Mouse (Mus musculus) embryonic facial prominence, embryonic 13.5 days (tissue): ENCODE results near the gene Timp3. TPM values are rescaled to one million over a fixed set of nuclear protein-coding genes. Genes with fewer than 3 reads are reported as not detected.

Source experiments
- ATAC-seq: fragments of 200-750 bp; cut with Nextera tagmentation; 2 replicates; pipeline ENCODE4 v1.8.0; 2017; ENCODE audit warnings: low read depth; ENCODE audit not compliant: insufficient number of reproducible peaks, insufficient read depth, low FRiP score, low TSS enrichment
- H3K27ac ChIP-seq: fragments of 300-500 bp; sonication (generic); 2 replicates; pipeline ENCODE4 v1.5.1; 2015; ENCODE audit warnings: moderate library complexity, mild to moderate bottlenecking, inconsistent platforms
- H3K27me3 ChIP-seq: fragments of 300-500 bp; sonication (generic); 2 replicates; pipeline ENCODE4 v1.6.1; 2015; ENCODE audit warnings: mild to moderate bottlenecking, inconsistent platforms
- H3K36me3 ChIP-seq: fragments of 300-500 bp; sonication (generic); 2 replicates; pipeline ENCODE4 v1.6.1; 2015; ENCODE audit warnings: mild to moderate bottlenecking, inconsistent platforms
- H3K4me1 ChIP-seq: fragments of 300-500 bp; sonication (generic); 2 replicates; pipeline ENCODE4 v1.6.1; 2015; ENCODE audit warnings: inconsistent platforms
- H3K4me2 ChIP-seq: fragments of 300-500 bp; sonication (generic); 2 replicates; pipeline ENCODE4 v1.6.1; 2015; ENCODE audit warnings: moderate library complexity, mild to moderate bottlenecking, inconsistent platforms
- H3K4me3 ChIP-seq: fragments of 300-500 bp; sonication (generic); 2 replicates; pipeline ENCODE4 v1.5.1; 2015; ENCODE audit warnings: mild to moderate bottlenecking, inconsistent platforms
- H3K9ac ChIP-seq: fragments of 300-500 bp; sonication (generic); 2 replicates; pipeline ENCODE4 v1.6.1; 2015; ENCODE audit warnings: mild to moderate bottlenecking, inconsistent platforms
- H3K9me3 ChIP-seq: fragments of 300-500 bp; sonication (generic); 2 replicates; pipeline ENCODE4 v1.6.1; 2016; ENCODE audit warnings: inconsistent platforms
- WGBS: fragments of 180-500 bp; shearing (Covaris S2); methylation state at CpG from one replicate; pipeline ENCODE4 v1.1.7; 2015; ENCODE audit warnings: mixed read lengths; 5-methylcytosine and 5-hydroxymethylcytosine counted together
- polyA plus RNA-seq: library from polyadenylated mRNA; unstranded; fragments of >200 nt; fragmentation: Nextera tagmentation; extraction: Ambion mirVana; gene quantifications from 2 replicates; pipeline ENCODE4 v1.2.1, GENCODE M21; 2015

Gene Timp3
- polyA plus RNA-seq, 1 experiment from 2014 or later, result 62.7 TPM

- Histone ChIP-seq H3K9me3 (no peaks in the 10 kb centered on the region), H3K4me3 (no peak overlapping the region), H3K36me3 (no peaks in the 10 kb centered on the region), H3K27me3 (no peaks in the 10 kb centered on the region), H3K27ac (no peak overlapping the region; the same call in none of the 2 replicates), H3K9ac (no peak overlapping the region), H3K4me2 (no peak overlapping the region), H3K4me1 (peaks cover 31% of the 10 kb centered on the region)
- ATAC-seq, result no peak
- 47% methylated on average over 2 of the region's 2 CpGs for WGBS
Observed at GRCm38 (mm10) chr10:86278481-86278880, 21.7 kb upstream of the Timp3 start.

- no peaks in the 10 kb centered on the region for H3K36me3 ChIP-seq
- no peak overlapping the region for H3K4me2 ChIP-seq
- H3K9ac ChIP-seq, result no peak overlapping the region
- no peak for ATAC-seq
- peaks cover 24% of the 10 kb centered on the region for H3K4me1 ChIP-seq
- no peak overlapping the region for H3K4me3 ChIP-seq
- whole genome bisulfite sequencing, result 54% methylated on average over 7 of the region's 7 CpGs
- peak overlapping the region; percentile 39; the same call in 1 of the 2 replicates for H3K27ac ChIP-seq
- no peaks in the 10 kb centered on the region for H3K9me3 ChIP-seq
- H3K27me3 ChIP-seq, result no peaks in the 10 kb centered on the region
Observed at GRCm38 (mm10) chr10:86279579-86280168, 20.5 kb upstream of the Timp3 start.

GRCm38 (mm10) chr10:86281238-86281637 lies 18.9 kb upstream of the Timp3 start:
- 85% methylated on average over 8 of the region's 8 CpGs for WGBS

GRCm38 (mm10) chr10:86286508-86286907 lies 13.7 kb upstream of the Timp3 start:
- ATAC-seq, result no peak

More at GRCm38 (mm10) chr10:86281238-86281637, 18.9 kb upstream of the Timp3 start:
- no peaks in the 10 kb centered on the region for H3K27me3 ChIP-seq
- no peak overlapping the region for H3K4me2 ChIP-seq
- ATAC-seq, result no peak
- no peaks in the 10 kb centered on the region for H3K9me3 ChIP-seq
- peaks cover 24% of the 10 kb centered on the region for H3K4me1 ChIP-seq
- no peaks in the 10 kb centered on the region for H3K36me3 ChIP-seq
- H3K9ac ChIP-seq, result no peak overlapping the region
- no peak overlapping the region for H3K4me3 ChIP-seq
- no peak overlapping the region for H3K27ac ChIP-seq

DNA sequence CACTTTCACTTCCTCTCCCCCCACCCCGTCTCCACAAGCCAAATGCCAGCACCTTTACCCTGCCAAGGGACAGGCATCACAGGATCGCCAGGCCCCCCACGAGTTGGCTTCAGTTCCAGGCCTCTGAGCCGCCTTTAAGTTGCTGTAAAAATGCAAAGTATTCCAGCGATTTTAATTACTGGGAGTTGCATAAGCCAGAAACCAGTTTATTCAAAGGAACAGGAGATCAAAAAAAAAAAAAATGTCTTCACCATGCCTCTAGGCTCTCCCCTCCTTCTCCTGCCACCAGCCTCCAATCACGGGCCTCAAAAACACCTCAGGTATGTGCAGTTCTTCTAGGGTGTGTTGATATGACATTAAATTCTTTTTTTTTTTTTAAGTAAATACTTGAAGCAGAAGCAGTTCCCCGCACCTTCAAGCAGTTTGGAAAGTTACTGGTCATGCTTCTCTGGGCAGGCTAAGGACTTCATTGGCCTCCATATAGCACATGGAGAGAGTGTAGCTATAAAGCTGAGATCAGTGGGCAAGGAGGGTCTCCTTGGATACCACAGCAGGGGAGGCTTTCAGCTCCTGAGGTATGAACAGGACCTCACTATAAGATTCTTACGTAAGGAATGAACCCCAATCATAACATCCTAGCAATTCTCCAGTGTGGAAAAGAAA lies 9.9 kb upstream of the Timp3 start:
- ATAC-seq, result no peak
- peaks cover 25% of the 10 kb centered on the region for H3K4me1 ChIP-seq

More at GRCm38 (mm10) chr10:86286508-86286907, 13.7 kb upstream of the Timp3 start:
- 91% methylated on average over 7 of the region's 7 CpGs for WGBS
- no peaks in the 10 kb centered on the region for H3K9me3 ChIP-seq
- no peaks in the 10 kb centered on the region for H3K36me3 ChIP-seq
- H3K4me1 ChIP-seq, result peaks cover 9% of the 10 kb centered on the region; the same call in 1 of the 2 replicates
- no peaks in the 10 kb centered on the region for H3K27me3 ChIP-seq
- H3K9ac ChIP-seq, result no peak overlapping the region
- H3K4me2 ChIP-seq, result no peak overlapping the region
- no peak overlapping the region for H3K4me3 ChIP-seq
- no peak overlapping the region for H3K27ac ChIP-seq

DNA sequence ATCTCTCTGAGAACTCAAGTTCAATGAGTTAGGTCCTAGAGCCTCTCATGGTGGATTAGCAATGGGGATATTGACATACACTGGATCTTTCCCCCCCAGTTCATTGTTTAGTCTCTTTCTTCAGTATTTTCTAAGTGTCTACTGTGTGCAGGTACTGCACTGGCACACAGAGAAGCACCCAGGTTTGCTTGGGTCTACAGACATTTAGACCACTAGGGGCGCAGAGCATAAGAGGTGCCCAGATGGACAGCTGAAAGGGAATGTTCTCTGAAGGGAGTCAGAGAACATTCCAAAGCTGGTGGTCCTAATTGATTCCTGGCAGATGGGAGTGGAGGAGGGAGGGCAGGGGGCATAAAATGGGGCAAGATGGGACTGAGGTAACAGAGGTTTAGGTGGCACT lies 6.3 kb upstream of the Timp3 start:
- Histone ChIP-seq H3K9ac (no peak overlapping the region), H3K4me1 (peaks cover 36% of the 10 kb centered on the region), H3K36me3 (no peaks in the 10 kb centered on the region), H3K9me3 (no peaks in the 10 kb centered on the region), H3K4me2 (no peak overlapping the region), H3K27ac (peak overlapping the region; percentile 94; the same call in 1 of the 2 replicates), H3K27me3 (no peaks in the 10 kb centered on the region), H3K4me3 (no peak overlapping the region)
- WGBS, result 85% methylated on average over 1 of the region's 1 CpGs
- no peak for ATAC-seq

More for the DNA sequence above, 9.9 kb upstream of the Timp3 start:
- Histone ChIP-seq H3K9me3 (no peaks in the 10 kb centered on the region), H3K4me3 (no peak overlapping the region), H3K27ac (peak overlapping the region; percentile 48; the same call in 1 of the 2 replicates), H3K9ac (no peak overlapping the region), H3K4me2 (no peak overlapping the region), H3K27me3 (no peaks in the 10 kb centered on the region), H3K36me3 (no peaks in the 10 kb centered on the region)
- 54% methylated on average over 8 of the region's 8 CpGs for WGBS

GRCm38 (mm10) chr10:86294599-86295365 lies 5.4 kb upstream of the Timp3 start:
- Histone ChIP-seq H3K36me3 (no peaks in the 10 kb centered on the region), H3K27me3 (no peaks in the 10 kb centered on the region), H3K4me3 (no peak overlapping the region), H3K4me2 (peak overlapping the region; percentile 65), H3K9me3 (no peaks in the 10 kb centered on the region), H3K27ac (peak overlapping the region; percentile 94), H3K4me1 (peaks cover 36% of the 10 kb centered on the region), H3K9ac (0 out of 2 replicates have a peak overlapping the region, but pooled peaks have one; percentile 16)
- 49% methylated on average over 10 of the region's 10 CpGs for WGBS
- peak; percentile 60 for ATAC-seq

GRCm38 (mm10) chr10:86295454-86296098 lies 4.6 kb upstream of the Timp3 start:
- peak overlapping the region; percentile 65 for H3K4me2 ChIP-seq
- H3K9me3 ChIP-seq, result no peaks in the 10 kb centered on the region
- H3K27ac ChIP-seq, result peak overlapping the region; percentile 94
- WGBS, result 9% methylated on average over 13 of the region's 13 CpGs
- H3K4me1 ChIP-seq, result peaks cover 30% of the 10 kb centered on the region
- peak overlapping the region; percentile 28 for H3K4me3 ChIP-seq
- H3K27me3 ChIP-seq, result no peaks in the 10 kb centered on the region
- peak; percentile 23 for ATAC-seq
- peak overlapping the region; percentile 62 for H3K9ac ChIP-seq
- no peaks in the 10 kb centered on the region for H3K36me3 ChIP-seq

DNA sequence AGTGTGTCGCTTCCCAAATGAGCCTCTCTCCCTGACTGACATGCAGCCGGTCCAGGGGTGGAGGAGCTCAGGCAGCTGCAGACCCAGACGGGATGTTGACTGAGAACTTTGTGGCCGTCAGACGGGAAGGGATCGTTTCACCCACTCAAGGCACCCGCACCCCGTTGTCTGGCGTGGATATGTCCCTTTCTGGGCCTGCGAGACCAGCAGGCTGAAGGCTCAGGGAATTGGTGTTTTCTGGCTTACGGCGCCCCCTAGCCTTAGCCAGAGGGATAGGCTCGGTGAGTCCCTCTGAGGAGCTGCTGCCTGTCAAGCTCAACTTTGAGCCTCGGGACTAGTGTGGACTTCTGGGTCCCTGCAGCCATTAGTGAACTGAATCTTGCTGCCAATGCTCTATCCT lies 4.1 kb upstream of the Timp3 start:
- H3K9ac ChIP-seq, result peak overlapping the region; percentile 62
- no peaks in the 10 kb centered on the region for H3K36me3 ChIP-seq
- peak overlapping the region; percentile 28 for H3K4me3 ChIP-seq
- H3K9me3 ChIP-seq, result no peaks in the 10 kb centered on the region
- H3K4me2 ChIP-seq, result peak overlapping the region; percentile 65
- no peaks in the 10 kb centered on the region for H3K27me3 ChIP-seq
- whole genome bisulfite sequencing, result 4% methylated on average over 14 of the region's 14 CpGs
- peaks cover 28% of the 10 kb centered on the region for H3K4me1 ChIP-seq
- 0 out of 2 replicates have a peak, but pooled peaks have one; percentile 12 for ATAC-seq
- peak overlapping the region; percentile 94 for H3K27ac ChIP-seq

DNA sequence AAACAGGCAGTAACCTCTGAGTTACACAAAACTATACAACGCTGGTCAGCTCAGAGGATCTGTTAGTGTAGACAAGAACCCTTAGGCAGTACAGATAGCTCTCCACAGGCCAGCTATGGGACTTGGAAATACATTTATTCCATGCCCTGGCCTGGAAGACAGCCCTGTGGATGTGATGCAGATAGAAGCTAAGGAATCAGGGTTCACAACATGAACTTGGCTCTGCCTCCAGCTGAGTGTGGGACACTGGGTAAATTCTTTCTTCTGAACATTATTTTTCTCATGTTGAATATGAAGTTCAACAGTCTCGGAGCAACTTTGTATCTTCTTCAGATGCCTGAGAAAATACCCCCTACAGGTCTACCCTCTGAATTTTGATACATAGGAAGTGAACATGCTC lies 2.9 kb upstream of the Timp3 start:
- no peak overlapping the region for H3K27ac ChIP-seq
- no peak overlapping the region for H3K4me2 ChIP-seq
- peaks cover 37% of the 10 kb centered on the region for H3K4me1 ChIP-seq
- H3K27me3 ChIP-seq, result no peaks in the 10 kb centered on the region
- H3K9ac ChIP-seq, result no peak overlapping the region
- 84% methylated on average over 2 of the region's 2 CpGs for WGBS
- ATAC-seq, result no peak
- H3K4me3 ChIP-seq, result no peak overlapping the region
- no peaks in the 10 kb centered on the region for H3K36me3 ChIP-seq
- no peaks in the 10 kb centered on the region for H3K9me3 ChIP-seq

GRCm38 (mm10) chr10:86298326-86298725 lies 1.8 kb upstream of the Timp3 start:
- H3K9me3 ChIP-seq, result no peaks in the 10 kb centered on the region
- H3K27me3 ChIP-seq, result no peaks in the 10 kb centered on the region
- no peak overlapping the region for H3K9ac ChIP-seq
- no peaks in the 10 kb centered on the region for H3K36me3 ChIP-seq
- WGBS, result 78% methylated on average over 6 of the region's 6 CpGs
- ATAC-seq, result no peak
- no peak overlapping the region for H3K4me2 ChIP-seq
- H3K27ac ChIP-seq, result no peak overlapping the region
- H3K4me1 ChIP-seq, result peaks cover 47% of the 10 kb centered on the region
- no peak overlapping the region for H3K4me3 ChIP-seq
